Mouse (Mus musculus) kidney, postnatal 36 days (tissue): ENCODE data around the gene Anapc2.

Source experiments
- DNase-seq, 2 experiments: peaks; one replicate each; pipeline ENCODE4 v3.0.0; 2021 to 2022; ENCODE audit warnings: mixed read lengths in 2 of 2

The Anapc2 gene

GRCm38 (mm10) chr2:25271827-25272511 lies at the start of gene Anapc2, which contains the start of gene Ssna1:
TSS of gene Anapc2 (plus strand) at chr2:25272478.
TSS of gene Ssna1 (minus strand) at chr2:25272438.
- peak; percentile 97 to 99 for DNase-seq

GRCm38 (mm10) chr2:25223681-25224491 lies 48.4 kb upstream of the Anapc2 start:
- peak; percentile 89 to 90 for DNase-seq

DNA sequence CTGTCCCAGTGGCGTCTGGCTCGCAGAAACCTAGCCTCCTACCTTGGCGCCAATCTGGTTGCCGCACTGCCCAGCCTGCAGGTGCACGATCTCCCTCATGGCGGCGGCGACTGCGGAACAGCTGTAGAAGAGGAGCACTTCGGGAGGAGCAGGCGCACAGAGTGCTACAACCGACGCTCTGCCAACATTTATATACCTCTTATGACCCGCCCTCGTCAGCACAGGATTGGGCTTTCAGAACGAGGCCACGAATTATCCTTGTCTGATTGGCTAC lies 47.8 kb upstream of the Anapc2 start, which contains the start of gene Tubb4b:
Gene Tubb4b, minus strand, starts transcription at position 211 of the 274 bp plus-strand sequence.
- DNase-seq, result no peak

GRCm38 (mm10) chr2:25224766-25225752 lies 47.2 kb upstream of the Anapc2 start:
- DNase-seq, result peak; percentile 96 to 100

- DNase-seq, result no peak
These were observed 46.4 kb upstream of the Anapc2 start for GRCm38 (mm10) chr2:25225811-25226379.

- DNase-seq, result no peak
These were observed 45.4 kb upstream of the Anapc2 start for GRCm38 (mm10) chr2:25226864-25227263.

- no peak for DNase-seq
These were observed 44.9 kb upstream of the Anapc2 start for GRCm38 (mm10) chr2:25227406-25227805.

DNA sequence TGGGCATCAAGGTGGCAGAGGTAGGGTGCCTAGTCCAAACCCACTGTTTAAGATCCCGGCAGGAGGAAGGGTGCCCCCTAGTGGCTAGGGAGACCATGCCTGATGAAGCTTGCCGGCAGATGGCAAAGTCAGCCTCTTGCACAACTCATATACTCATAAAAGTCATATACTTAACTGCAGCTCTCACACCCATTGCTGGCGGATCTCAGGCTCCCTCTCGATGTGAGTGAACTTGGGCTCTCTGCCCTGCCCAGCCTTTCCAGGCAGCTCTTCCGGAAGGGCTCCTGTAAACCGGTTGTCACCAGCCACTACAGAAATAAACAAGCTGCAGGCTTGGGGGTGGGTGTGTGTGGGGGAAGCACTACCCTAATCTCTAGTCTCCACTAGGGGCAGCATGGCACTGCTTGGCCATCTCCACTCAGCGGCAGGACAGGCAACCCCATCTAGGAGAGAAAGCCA lies 43.8 kb upstream of the Anapc2 start:
- DNase-seq, result peak; percentile 94 to 95

DNA sequence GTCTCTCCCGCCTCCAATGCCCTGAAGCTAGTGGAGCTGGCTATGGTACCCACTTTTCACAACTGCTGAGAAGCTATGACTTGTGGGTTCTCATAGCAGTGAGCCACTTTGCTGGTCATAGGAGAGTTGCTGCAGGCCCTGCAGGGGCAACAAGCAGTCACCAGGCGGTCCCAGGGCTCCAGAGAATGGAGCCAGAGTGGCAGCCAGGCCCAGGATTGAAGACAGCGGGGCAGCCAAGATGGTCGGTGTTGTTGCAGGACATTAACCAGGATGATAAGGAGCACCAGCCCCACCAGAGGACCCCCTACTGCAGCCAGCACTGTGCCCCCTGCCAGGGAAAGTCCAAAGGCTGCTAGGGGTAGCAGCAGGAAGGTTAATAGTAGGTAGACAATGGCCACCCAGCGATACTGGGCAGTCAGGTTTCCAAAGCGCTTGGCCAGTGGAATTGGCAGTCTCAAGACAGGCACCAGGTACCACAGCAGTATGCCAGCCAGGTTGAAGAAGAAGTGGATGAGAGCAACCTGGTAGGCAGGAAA lies 43.2 kb upstream of the Anapc2 start:
- no peak for DNase-seq

- DNase-seq, result no peak
These were observed 42.7 kb upstream of the Anapc2 start for GRCm38 (mm10) chr2:25229582-25229981.

DNA sequence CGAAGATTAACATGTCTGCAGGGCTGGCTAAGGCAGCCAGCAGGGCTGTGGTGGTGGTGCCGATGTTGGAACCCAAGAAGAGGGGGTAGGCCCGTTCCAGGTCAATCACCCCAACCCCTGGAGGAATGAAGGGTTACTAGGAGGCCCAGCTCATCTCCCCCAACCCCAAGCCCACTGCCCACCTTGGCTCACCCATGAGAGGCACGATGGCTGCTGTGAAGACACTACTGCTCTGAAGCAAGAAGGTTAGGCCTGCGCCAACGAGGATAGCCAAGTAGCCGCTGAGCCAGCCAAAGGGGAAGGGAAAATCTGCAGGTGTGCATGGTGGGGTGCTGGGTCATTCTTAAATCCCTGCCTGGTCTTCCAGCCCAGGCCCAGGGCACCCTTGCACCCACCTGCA lies 41.7 kb upstream of the Anapc2 start:
- DNase-seq, result no peak

GRCm38 (mm10) chr2:25231038-25231437 lies 41.2 kb upstream of the Anapc2 start:
- no peak for DNase-seq

DNA sequence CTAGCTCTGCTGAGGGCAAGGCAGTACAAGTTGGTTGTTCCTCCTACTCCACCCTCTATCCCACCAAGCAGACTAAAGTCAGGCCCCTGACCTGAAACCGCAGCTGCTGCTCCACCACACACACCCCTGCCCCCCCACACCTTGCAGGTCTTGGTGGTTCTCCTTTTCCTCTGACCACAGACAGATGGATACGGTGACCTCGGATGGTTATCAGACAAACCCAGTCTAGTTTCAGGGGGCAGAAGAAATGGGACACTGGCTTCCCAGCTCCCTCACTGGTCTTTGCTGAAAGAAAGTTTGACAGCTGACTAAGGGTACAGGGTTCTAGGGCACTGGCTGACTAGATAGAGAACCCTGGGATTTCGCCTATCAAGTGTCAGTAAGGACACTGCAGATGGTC lies 38.9 kb upstream of the Anapc2 start:
- no peak for DNase-seq

DNA sequence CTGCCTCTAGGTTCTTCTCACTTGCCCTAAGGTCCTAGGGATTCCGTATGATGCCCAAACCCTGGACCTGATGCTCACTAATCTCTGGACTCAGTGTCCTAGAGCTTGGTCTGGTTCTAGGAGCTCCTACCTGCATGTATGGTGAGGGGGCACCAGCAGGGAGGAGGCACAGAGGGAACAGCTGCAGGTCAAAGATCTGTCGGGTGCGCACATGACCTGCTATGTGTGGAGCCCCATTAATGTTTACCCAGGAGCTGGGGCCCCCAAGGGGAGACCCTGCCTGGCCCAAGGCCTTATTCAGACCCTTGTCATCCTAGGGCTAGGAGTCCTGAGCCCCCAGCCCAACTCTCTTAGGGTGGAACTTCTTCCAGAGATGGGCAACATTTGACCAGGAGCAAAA lies 38.2 kb upstream of the Anapc2 start, which contains the start of gene Slc34a3:
Gene Slc34a3, minus strand, starts transcription at position 315 of the 400 bp plus-strand sequence.
- DNase-seq, result peak; percentile 64 to 66

- peak; percentile 61 to 82 for DNase-seq
These were observed 37.6 kb upstream of the Anapc2 start for GRCm38 (mm10) chr2:25234551-25235220.

DNA sequence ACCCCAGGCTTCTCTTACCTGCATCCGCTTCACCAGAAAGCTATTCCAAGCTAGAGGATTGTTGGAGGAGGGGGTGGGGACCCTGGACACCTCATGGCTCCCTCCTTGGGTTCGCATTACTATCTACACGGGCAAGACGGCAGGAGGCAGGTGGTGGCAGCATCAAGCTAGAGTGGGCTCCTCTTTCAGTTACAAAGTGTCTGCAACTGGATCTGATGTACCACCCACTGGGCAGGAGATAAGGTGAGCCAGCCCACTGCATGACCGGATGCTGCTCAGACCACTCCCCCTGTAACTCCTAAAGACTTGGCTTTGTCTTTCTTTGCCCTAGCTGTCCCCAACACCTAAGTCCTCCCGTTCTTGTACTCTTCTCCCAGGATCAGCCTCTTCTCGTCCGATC lies 35.7 kb upstream of the Anapc2 start, which contains the start of gene Rnf224:
Gene Rnf224, minus strand, starts transcription at position 174 of the 400 bp plus-strand sequence.
- DNase-seq, result no peak

GRCm38 (mm10) chr2:25237522-25237921 lies 34.8 kb upstream of the Anapc2 start:
- peak; percentile 71 to 78 for DNase-seq

DNA sequence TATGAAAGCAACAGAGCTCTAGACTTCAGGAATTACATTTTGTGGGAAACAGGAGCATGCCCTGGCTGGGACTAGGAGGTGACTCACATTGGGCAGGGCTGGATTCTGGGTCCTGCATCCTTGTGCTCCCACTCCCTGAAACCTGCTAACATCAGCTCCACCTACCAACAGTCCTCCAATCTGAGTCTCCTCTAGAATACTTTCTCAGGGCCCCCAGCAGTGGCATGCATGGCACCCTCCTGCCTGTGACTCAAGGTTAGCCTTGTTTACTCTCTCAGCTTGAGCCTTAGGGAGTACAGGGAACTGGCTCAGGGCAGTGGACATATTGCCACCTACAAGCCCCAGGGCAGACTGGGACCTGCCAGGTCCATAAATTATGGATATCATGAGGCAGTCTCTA lies 34.2 kb upstream of the Anapc2 start:
- DNase-seq, result no peak

GRCm38 (mm10) chr2:25239766-25240165 lies 32.5 kb upstream of the Anapc2 start:
- no peak for DNase-seq

DNA sequence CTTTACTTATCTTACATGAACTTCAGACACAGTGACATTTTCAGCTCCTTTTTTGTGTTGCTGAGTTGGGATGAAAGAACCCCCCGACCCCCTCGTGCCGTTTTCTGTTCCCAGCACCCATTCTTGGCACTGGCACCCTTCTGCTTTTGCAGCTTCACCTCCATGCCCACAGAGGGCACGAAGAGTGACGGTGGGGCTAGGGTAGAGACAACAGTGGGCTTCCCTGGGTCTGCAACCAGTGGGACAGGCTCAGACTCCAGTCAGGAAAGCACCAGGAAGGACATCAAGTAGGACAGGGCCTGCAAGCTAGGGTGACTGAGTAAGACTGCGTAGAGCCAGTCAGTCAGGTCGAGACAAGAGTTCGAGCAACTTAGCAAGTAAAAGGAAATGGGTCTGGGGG lies 32.0 kb upstream of the Anapc2 start:
- DNase-seq, result no peak

DNA sequence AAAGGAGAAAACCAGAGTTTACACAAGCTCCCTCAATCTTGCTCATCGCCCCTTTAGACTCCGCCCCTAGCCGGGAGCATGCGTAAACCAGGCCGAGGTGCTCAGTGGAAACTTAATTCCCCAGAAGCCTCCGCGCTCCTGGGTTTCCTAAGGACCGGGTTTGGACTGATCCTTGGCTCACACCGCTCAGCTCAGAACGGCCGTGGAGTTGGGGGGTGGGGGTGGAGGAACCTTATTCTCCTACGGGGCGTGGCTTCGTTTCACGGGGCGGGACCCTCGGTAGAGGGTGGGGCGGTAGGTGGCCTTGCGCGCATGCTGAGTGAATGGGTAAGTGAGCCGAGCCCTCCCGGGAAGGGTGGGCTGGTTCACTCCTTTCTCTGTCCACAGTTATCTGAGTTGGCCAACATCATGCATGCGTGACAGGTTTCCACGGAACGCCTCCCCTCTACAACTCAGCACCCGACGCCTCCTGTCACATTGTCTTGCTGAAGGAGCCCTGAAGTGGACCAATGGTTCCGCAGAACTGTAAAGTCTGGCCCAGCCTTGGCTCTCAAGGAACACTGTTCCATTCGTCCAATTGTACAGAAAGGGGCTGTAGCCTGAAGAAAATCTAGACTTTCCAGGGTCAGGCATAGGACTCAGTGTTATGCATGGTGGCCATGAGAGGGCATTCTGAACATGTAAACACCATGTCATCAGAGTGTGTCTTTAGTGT lies 31.4 kb upstream of the Anapc2 start:
- peak; percentile 91 for DNase-seq
